Mouse (Mus musculus) ES-E14 (cell line): ENCODE data around the gene Insl3. TPM values are rescaled to one million over a fixed set of nuclear protein-coding genes. Genes with fewer than 3 reads are reported as not detected.

ENCODE experiments used
- DNase-seq: peaks from one replicate; pipeline ENCODE4 v3.0.0-alpha.2; 2013; ENCODE audit warnings: low read depth, low spot score
- H3K27ac ChIP-seq: 2 replicates; pipeline ENCODE4 v1.5.1; 2012; ENCODE audit warnings: low read depth, mild to moderate bottlenecking, low read length, moderate library complexity, mixed read lengths; ENCODE audit not compliant: poor library complexity, insufficient read depth, severe bottlenecking
- H3K36me3 ChIP-seq: 2 replicates; pipeline ENCODE4 v1.6.1; 2012; ENCODE audit warnings: mild to moderate bottlenecking, low read length, moderate library complexity, mixed read lengths; ENCODE audit not compliant: control insufficient read depth, poor library complexity, insufficient read depth, severe bottlenecking
- H3K4me1 ChIP-seq, 2 experiments: fragments of 150-350 bp in 1 of 2; sonication (generic) in 1 of 2; 2 replicates each; pipeline ENCODE4 v1.6.1; 2012; ENCODE audit warnings: low read length in 2 of 2, mild to moderate bottlenecking in 1 of 2, mixed read lengths in 1 of 2; ENCODE audit not compliant: control insufficient read depth in 2 of 2, insufficient read depth in 2 of 2, poor library complexity in 1 of 2
- H3K4me3 ChIP-seq, 2 experiments: fragments of 150-350 bp in 1 of 2; sonication (generic) in 1 of 2; 2 replicates each; pipeline ENCODE4 v1.5.1; 2012; ENCODE audit warnings: low read length in 2 of 2, low read depth in 1 of 2, mild to moderate bottlenecking in 1 of 2, mixed read lengths in 1 of 2; ENCODE audit not compliant: insufficient read depth in 1 of 2, poor library complexity in 1 of 2, severe bottlenecking in 1 of 2
- H3K9ac ChIP-seq: 2 replicates; pipeline ENCODE4 v1.6.1; 2012; ENCODE audit warnings: low read depth, mild to moderate bottlenecking, low read length, mixed read lengths; ENCODE audit not compliant: poor library complexity, insufficient read depth, severe bottlenecking
- H3K9me3 ChIP-seq: fragments of 150-350 bp; sonication (generic); 2 replicates; pipeline ENCODE4 v1.6.1; 2012; ENCODE audit warnings: low read depth, mild to moderate bottlenecking, low read length; ENCODE audit not compliant: control insufficient read depth, insufficient read depth
- CHD2 ChIP-seq: IDR thresholded peaks from 2 replicates; pipeline ENCODE4 v1.6.1; 2014; ENCODE audit warnings: mild to moderate bottlenecking, low read depth, low read length, inconsistent platforms
- HCFC1 ChIP-seq: IDR thresholded peaks from 2 replicates; pipeline ENCODE4 v1.6.1; 2012; ENCODE audit warnings: low read length, inconsistent platforms, borderline replicate concordance; ENCODE audit not compliant: insufficient read depth
- MAFK ChIP-seq: IDR thresholded peaks from 2 replicates; pipeline ENCODE4 v1.6.1; 2014; ENCODE audit warnings: mild to moderate bottlenecking, low read depth, low read length, inconsistent platforms; ENCODE audit not compliant: insufficient read depth
- ZC3H11A ChIP-seq: IDR thresholded peaks from 2 replicates; pipeline ENCODE4 v1.6.1; 2012; ENCODE audit warnings: low read depth, mild to moderate bottlenecking, inconsistent platforms, low read length, borderline replicate concordance
- ZNF384 ChIP-seq: IDR thresholded peaks from 2 replicates; pipeline ENCODE4 v1.6.1; 2012; ENCODE audit warnings: low read depth, low read length, inconsistent platforms
- in situ Hi-C, 2 experiments: fragments of 600-800 bp; cut with MboI; formaldehyde crosslinking; loops; one replicate each; pipeline ENCODE4 v1.15.1; 2025; ENCODE audit warnings: low sequenced_read_pairs in 2 of 2, inconsistent platforms in 1 of 2; ENCODE audit not compliant: unreplicated experiment in 2 of 2
- total RNA-seq: library from RNA; depleted of rRNA; stranded (reverse); fragments of 300-350 nt; gene quantifications from 2 replicates; pipeline ENCODE4 v1.2.3, GENCODE M21; 2012

The Insl3 gene
- total RNA-seq, 1 experiment: 3.0 TPM

DNA sequence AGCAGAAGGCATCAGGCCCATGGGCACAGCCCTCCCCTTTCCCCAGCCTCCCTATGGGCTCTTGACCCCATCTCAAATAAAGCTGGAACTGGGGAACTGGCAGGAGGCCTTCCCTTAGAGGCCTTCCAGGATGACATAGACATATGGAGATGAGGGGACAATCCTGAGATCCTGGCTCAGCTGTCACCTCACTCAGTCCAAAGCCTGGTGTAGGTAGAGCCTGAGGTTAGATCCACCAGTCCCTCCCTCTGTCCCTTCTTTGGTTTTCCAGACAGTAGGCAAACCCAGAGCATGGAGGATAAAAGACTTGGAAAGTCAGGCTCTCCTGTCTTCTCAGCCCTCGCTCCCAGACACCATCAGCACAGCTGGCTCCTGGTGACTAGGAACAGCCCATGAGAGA lies 22.2 kb upstream of the Insl3 start:
- Histone ChIP-seq H3K27ac (no peak overlapping the region), H3K9me3 (no peaks in the 10 kb centered on the region), H3K4me1 (peaks cover 0 to 46% of the 10 kb centered on the region in 2 experiments; a peak in 3 of 4 replicates), H3K9ac (no peak overlapping the region), H3K4me3 (no peak overlapping the region), H3K36me3 (no peaks in the 10 kb centered on the region; the same call in 1 of the 2 replicates)
- in situ Hi-C loops: no loop called here
- no peak for DNase-seq
- no peak for TF ChIP-seq ZC3H11A
- TF ChIP-seq MAFK: no peak
- no peak for TF ChIP-seq CHD2
- no peak for TF ChIP-seq HCFC1
- TF ChIP-seq ZNF384: no peak

DNA sequence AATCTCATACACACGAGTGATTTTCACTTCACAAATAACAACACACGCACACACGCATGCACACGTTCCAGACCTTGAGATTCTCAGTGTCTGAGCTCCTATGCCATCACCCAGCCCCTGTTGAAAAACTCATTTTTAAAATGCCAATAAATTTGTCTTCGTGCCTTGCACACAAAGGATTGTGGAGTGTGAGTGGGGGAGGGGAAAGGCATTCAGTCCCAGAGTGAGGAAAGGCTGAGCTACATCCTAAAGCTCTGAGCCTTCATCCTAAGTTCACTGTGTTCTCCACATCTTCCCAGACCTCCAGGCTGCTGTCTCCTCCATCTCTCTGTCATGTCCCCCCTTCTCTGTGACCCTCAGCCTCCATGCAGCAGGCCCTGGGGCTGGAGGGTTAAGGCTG lies 21.8 kb upstream of the Insl3 start:
- H3K9me3 ChIP-seq: no peaks in the 10 kb centered on the region
- TF ChIP-seq MAFK (no peak), ZC3H11A (no peak), HCFC1 (no peak)
- no peak overlapping the region for H3K4me3 ChIP-seq
- in situ Hi-C loops: no loop called here
- no peak overlapping the region for H3K9ac ChIP-seq
- H3K36me3 ChIP-seq: no peaks in the 10 kb centered on the region; the same call in 1 of the 2 replicates
- peaks cover 0 to 48% of the 10 kb centered on the region in 2 experiments; a peak in 3 of 4 replicates for H3K4me1 ChIP-seq
- no peak for DNase-seq
- H3K27ac ChIP-seq: no peak overlapping the region

DNA sequence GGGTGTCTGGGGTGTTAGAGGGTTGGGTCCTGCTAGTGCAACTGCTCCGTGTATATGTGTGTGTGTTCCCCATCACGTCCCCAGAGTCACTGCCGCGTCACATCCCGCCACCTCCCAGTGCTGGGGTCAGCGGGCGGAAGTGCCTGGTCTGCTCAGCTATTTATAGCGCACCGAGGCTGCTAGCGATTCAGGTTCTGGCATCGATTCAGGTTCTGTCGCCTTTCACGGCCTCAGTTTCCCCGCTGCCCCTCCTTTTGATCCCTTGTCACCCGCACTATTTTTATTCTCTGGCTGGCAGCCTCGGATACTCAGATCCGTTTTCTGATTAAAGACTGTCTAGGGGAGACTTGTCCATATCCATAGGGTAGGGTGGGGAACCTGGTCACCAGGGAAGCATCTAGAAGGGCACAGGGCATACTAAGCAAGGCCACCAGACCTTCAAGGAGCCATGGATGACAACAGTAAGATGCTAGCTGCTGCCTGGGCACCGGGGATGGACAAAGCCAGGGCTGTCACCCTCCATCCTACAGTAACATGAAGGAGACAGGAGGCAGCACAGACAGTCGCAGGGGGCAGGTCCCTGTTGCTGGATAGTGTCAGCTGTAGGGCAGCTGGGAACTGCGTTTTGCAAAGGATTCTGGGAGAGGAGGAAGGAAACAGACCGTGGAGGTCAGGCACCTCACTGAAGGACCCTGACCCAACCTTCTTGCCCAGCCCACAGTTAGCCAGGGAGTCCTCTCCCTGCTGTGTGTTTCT lies 20.6 kb upstream of the Insl3 start:
- H3K9me3 ChIP-seq: no peaks in the 10 kb centered on the region
- no peak for DNase-seq
- TF ChIP-seq ZNF384: no peak
- TF ChIP-seq MAFK: no peak
- no peak for TF ChIP-seq HCFC1
- no peak for TF ChIP-seq CHD2
- no peak for TF ChIP-seq ZC3H11A
- H3K9ac ChIP-seq: peak overlapping the region; percentile 56; the same call in 1 of the 2 replicates
- no peaks in the 10 kb centered on the region; the same call in 1 of the 2 replicates for H3K36me3 ChIP-seq
- H3K4me3 ChIP-seq: peak overlapping the region in 1 of 2 experiments; percentile 14; a peak in 1 of 4 replicates
- H3K27ac ChIP-seq: no peak overlapping the region
- in situ Hi-C loops: no loop called here
- H3K4me1 ChIP-seq: peaks cover 0 to 54% of the 10 kb centered on the region in 2 experiments; a peak in 3 of 4 replicates

DNA sequence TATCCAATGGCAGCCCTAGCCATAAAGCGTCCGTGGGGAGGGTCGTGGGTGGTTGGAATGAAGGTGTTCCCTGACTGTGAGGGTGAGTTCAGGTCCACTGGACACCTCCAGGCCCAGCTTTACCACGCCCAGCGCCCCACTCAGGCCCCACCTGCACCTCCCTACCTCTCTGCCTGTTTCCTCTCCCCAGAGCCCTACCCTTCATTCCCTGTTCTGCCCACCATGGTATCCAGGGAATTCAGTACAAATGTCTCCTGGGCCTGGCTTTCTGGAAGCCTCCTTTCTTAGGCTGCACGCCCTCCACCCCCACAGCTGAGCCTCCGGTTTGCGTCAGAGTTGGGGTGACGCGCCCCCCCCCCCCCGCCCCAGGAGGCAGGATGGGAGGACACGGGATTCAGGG lies 18.8 kb upstream of the Insl3 start:
- Histone ChIP-seq H3K4me1 (peaks cover 2 to 46% of the 10 kb centered on the region in 2 experiments; a peak in 3 of 4 replicates), H3K4me3 (peak overlapping the region; percentile 84 to 89), H3K9me3 (no peaks in the 10 kb centered on the region), H3K36me3 (no peaks in the 10 kb centered on the region), H3K27ac (peak overlapping the region; percentile 84), H3K9ac (peak overlapping the region; percentile 78)
- in situ Hi-C loops: no loop called here
- TF ChIP-seq MAFK: no peak
- no peak for DNase-seq
